Mouse (Mus musculus) stomach, embryonic 15.5 days (tissue): Measurements from ENCODE around the gene Gm10670. TPM values are rescaled to one million over a fixed set of nuclear protein-coding genes. Genes with fewer than 3 reads are reported as not detected.
"Not testable (repeated sequence)": the region's sequence is repeated elsewhere in the genome, so short reads cannot be mapped to it uniquely, and the experiment has no call there.

Experiments
- ATAC-seq: fragments of 200-750 bp; cut with Nextera tagmentation; 2 replicates; pipeline ENCODE4 v1.8.0; 2017; ENCODE audit warnings: low read depth, moderate number of reproducible peaks, moderate TSS enrichment; ENCODE audit not compliant: insufficient read depth, low FRiP score
- H3K27ac ChIP-seq: fragments of 300-500 bp; sonication (generic); 2 replicates; pipeline ENCODE4 v1.5.1; 2015; ENCODE audit warnings: mild to moderate bottlenecking, inconsistent platforms
- H3K27me3 ChIP-seq: fragments of 300-500 bp; sonication (generic); replicated peaks from 2 replicates; pipeline ENCODE4 v1.6.1; 2015; ENCODE audit warnings: inconsistent platforms
- H3K36me3 ChIP-seq: fragments of 300-500 bp; sonication (generic); 2 replicates; pipeline ENCODE4 v1.6.1; 2015; ENCODE audit warnings: inconsistent platforms
- H3K4me1 ChIP-seq: fragments of 300-500 bp; sonication (generic); 2 replicates; pipeline ENCODE4 v1.6.1; 2015; ENCODE audit warnings: inconsistent platforms
- H3K4me2 ChIP-seq: fragments of 300-500 bp; sonication (generic); 2 replicates; pipeline ENCODE4 v1.6.1; 2015; ENCODE audit warnings: mild to moderate bottlenecking, inconsistent platforms
- H3K4me3 ChIP-seq: fragments of 300-500 bp; sonication (generic); replicated peaks from 2 replicates; pipeline ENCODE4 v1.5.1; 2015; ENCODE audit warnings: inconsistent platforms
- H3K9ac ChIP-seq: fragments of 300-500 bp; sonication (generic); 2 replicates; pipeline ENCODE4 v1.6.1; 2015; ENCODE audit warnings: inconsistent platforms
- H3K9me3 ChIP-seq: fragments of 300-500 bp; sonication (generic); 2 replicates; pipeline ENCODE4 v1.6.1; 2016; ENCODE audit warnings: inconsistent platforms
- WGBS: fragments of 180-500 bp; shearing (Covaris S2); methylation state at CpG from one replicate; pipeline ENCODE4 v1.1.7; 2015; 5-methylcytosine and 5-hydroxymethylcytosine counted together
- polyA plus RNA-seq: library from polyadenylated mRNA; unstranded; fragments of >200 nt; fragmentation: Nextera tagmentation; extraction: Ambion mirVana; gene quantifications from 2 replicates; pipeline ENCODE4 v1.2.1, GENCODE M21; 2015

Gm10670 gene
- not detected in 2 replicates for polyA plus RNA-seq

- not testable (repeated sequence) for H3K4me3 ChIP-seq, H3K4me2 ChIP-seq, H3K27me3 ChIP-seq, H3K4me1 ChIP-seq, ATAC-seq, H3K9me3 ChIP-seq, H3K9ac ChIP-seq, H3K27ac ChIP-seq, H3K36me3 ChIP-seq
- no CpG with 5 or more reads among the region's 5 CpGs for WGBS
Measured at GRCm38 (mm10) chr7:20474825-20475224, at the start of gene Gm10670. Gm10670 (minus strand) TSS chr7:20474925.

- not testable (repeated sequence) for H3K9ac ChIP-seq, H3K27ac ChIP-seq, H3K36me3 ChIP-seq, H3K27me3 ChIP-seq, H3K4me2 ChIP-seq, ATAC-seq, H3K4me3 ChIP-seq, H3K9me3 ChIP-seq, H3K4me1 ChIP-seq
- WGBS: no CpG with 5 or more reads among the region's 3 CpGs
Measured at GRCm38 (mm10) chr7:20510434-20510833, 35.7 kb upstream of the Gm10670 start, which contains the start of gene Vmn1r103. Vmn1r103 (minus strand) TSS chr7:20510534.

- not testable (repeated sequence) for H3K4me2 ChIP-seq, H3K9me3 ChIP-seq, H3K36me3 ChIP-seq, H3K9ac ChIP-seq, H3K27ac ChIP-seq, ATAC-seq, H3K4me3 ChIP-seq, H3K4me1 ChIP-seq, H3K27me3 ChIP-seq
- no CpG with 5 or more reads among the region's 2 CpGs for WGBS
Measured at GRCm38 (mm10) chr7:20442493-20442892, 32.2 kb downstream of the Gm10670 start, which contains the start of gene Vmn1r101. Vmn1r101 (minus strand) TSS chr7:20442593.

Other genes starting within 250 kb of the Gm10670 start
- gene Gm4498, start 241.1 kb downstream of the Gm10670 start, polyA plus RNA-seq: not detected in 2 replicates
- gene Gm5890, start 212.1 kb downstream of the Gm10670 start, polyA plus RNA-seq: not detected in 2 replicates
- gene Gm4133, start 140.9 kb downstream of the Gm10670 start, polyA plus RNA-seq: not detected in 2 replicates
- gene Gm5728, start 99.5 kb downstream of the Gm10670 start, polyA plus RNA-seq: not detected in 2 replicates
- not detected in 2 replicates for gene Vmn1r100, start 57.0 kb downstream of the Gm10670 start, polyA plus RNA-seq
- gene Vmn1r101, start 32.3 kb downstream of the Gm10670 start, polyA plus RNA-seq: not detected in 2 replicates
- not detected in 2 replicates for gene Vmn1r103, start 35.6 kb upstream of the Gm10670 start, polyA plus RNA-seq
- gene Vmn1r104, start 58.9 kb upstream of the Gm10670 start, polyA plus RNA-seq: not detected in 2 replicates
- gene Gm5726, start 70.8 kb upstream of the Gm10670 start, polyA plus RNA-seq: not detected in 2 replicates
- not detected in 2 replicates for gene Gm4141, start 101.3 kb upstream of the Gm10670 start, polyA plus RNA-seq
- gene Gm4513, start 124.1 kb upstream of the Gm10670 start, polyA plus RNA-seq: not detected in 2 replicates
- gene Vmn1r107, start 194.0 kb upstream of the Gm10670 start, polyA plus RNA-seq: not detected in 2 replicates
- gene Vmn1r111, start 228.3 kb upstream of the Gm10670 start, polyA plus RNA-seq: not detected in 2 replicates